Mouse (Mus musculus) large intestine, adult 2 months (tissue): ENCODE data around the gene Hils1. TPM values are rescaled to one million over a fixed set of nuclear protein-coding genes. Genes with fewer than 3 reads are reported as not detected.
A peak's percentile ranks its signal among the peaks of the same experiment; 100 is the strongest.

Experiments used
- DNase-seq: peaks from one replicate; pipeline ENCODE4 v3.0.0-alpha.2; 2012; ENCODE audit warnings: low read depth, low spot score
- WGBS: fragments of 180-500 bp; shearing (Covaris S2); methylation state at CpG from one replicate; pipeline ENCODE4 v1.1.7; 2018; 5-methylcytosine and 5-hydroxymethylcytosine counted together
- polyA plus RNA-seq: library from polyadenylated mRNA; depleted of rRNA; stranded (reverse); fragments of >200 nt; gene quantifications from 2 replicates; pipeline ENCODE4 v1.2.3, GENCODE M21; 2012

Hils1 gene
- polyA plus RNA-seq, 1 experiment = not detected

- 75% methylated on average over 5 of the region's 5 CpGs for WGBS
- no peak for DNase-seq
Measured at GRCm38 (mm10) chr11:94985822-94986221, 18.4 kb downstream of the Hils1 start.

GRCm38 (mm10) chr11:94986435-94986834 is 19.0 kb downstream of the Hils1 start:
- no peak for DNase-seq
- 40% methylated on average over 2 of the region's 2 CpGs for WGBS

- WGBS = 53% methylated on average over 6 of the region's 6 CpGs
- DNase-seq = no peak
Measured at GRCm38 (mm10) chr11:94987341-94987740, 19.9 kb downstream of the Hils1 start.

GRCm38 (mm10) chr11:94987851-94988250 is 20.5 kb downstream of the Hils1 start:
- WGBS = 78% methylated on average over 8 of the region's 8 CpGs
- no peak for DNase-seq

GRCm38 (mm10) chr11:94988780-94989561 is 21.6 kb downstream of the Hils1 start:
- no peak for DNase-seq
- 21% methylated on average over 10 of the region's 10 CpGs for WGBS

- DNase-seq = peak; percentile 94
- WGBS = 1% methylated on average over 12 of the region's 12 CpGs
Measured at GRCm38 (mm10) chr11:94989562-94990017, 22.2 kb downstream of the Hils1 start.

- 45% methylated on average over 6 of the region's 6 CpGs for WGBS
- no peak for DNase-seq
Measured at GRCm38 (mm10) chr11:94990102-94990748, 22.8 kb downstream of the Hils1 start.

GRCm38 (mm10) chr11:94990749-94991577 is 23.6 kb downstream of the Hils1 start, which contains the start of gene Ppp1r9b:
TSS of gene Ppp1r9b (plus strand) at chr11:94991035.
- DNase-seq = no peak
- under 1% methylated on average over 65 of the region's 69 CpGs for WGBS

GRCm38 (mm10) chr11:94991641-94992479 is 24.5 kb downstream of the Hils1 start:
- under 1% methylated on average over 98 of the region's 99 CpGs for WGBS
- DNase-seq = no peak

- DNase-seq = no peak
- under 1% methylated on average over 20 of the region's 20 CpGs for WGBS
Measured at GRCm38 (mm10) chr11:94992480-94992753, 25.0 kb downstream of the Hils1 start.

- WGBS = under 1% methylated on average over 22 of the region's 22 CpGs
- peak; percentile 85 for DNase-seq
Measured at GRCm38 (mm10) chr11:94992754-94993606, 25.6 kb downstream of the Hils1 start.

GRCm38 (mm10) chr11:94994208-94994814 is 26.9 kb downstream of the Hils1 start:
- WGBS = 51% methylated on average over 10 of the region's 10 CpGs
- no peak for DNase-seq

GRCm38 (mm10) chr11:94994947-94995772 is 27.8 kb downstream of the Hils1 start:
- 72% methylated on average over 11 of the region's 11 CpGs for WGBS
- no peak for DNase-seq

- 83% methylated on average over 8 of the region's 8 CpGs for WGBS
- DNase-seq = no peak
Measured at GRCm38 (mm10) chr11:94996101-94996500, 28.7 kb downstream of the Hils1 start.

- WGBS = 83% methylated on average over 6 of the region's 6 CpGs
Measured at GRCm38 (mm10) chr11:94996984-94997383, 29.6 kb downstream of the Hils1 start.

GRCm38 (mm10) chr11:94997596-94997995 is 30.2 kb downstream of the Hils1 start:
- WGBS = 24% methylated on average over 5 of the region's 5 CpGs
- DNase-seq = peak; percentile 70

More at GRCm38 (mm10) chr11:94996984-94997383, 29.6 kb downstream of the Hils1 start:
- DNase-seq = no peak

GRCm38 (mm10) chr11:94998041-94998531 is 30.7 kb downstream of the Hils1 start:
- 24% methylated on average over 16 of the region's 16 CpGs for WGBS
- DNase-seq = no peak
